Mouse (Mus musculus) heart, embryonic 15.5 days (tissue): ENCODE measurements at regions not wholly inside any gene's neighbourhood (a gene's known extent, or its start where the extent isn't known, plus 50 kb on each side); places are given as distances from the start of the nearest gene placed in this dataset.

Experiments used
- ATAC-seq: fragments of 200-750 bp; cut with Nextera tagmentation; replicated peaks from 2 replicates; pipeline ENCODE4 v1.8.0; 2017; ENCODE audit warnings: low read depth, moderate TSS enrichment; ENCODE audit not compliant: insufficient number of reproducible peaks, insufficient read depth, low FRiP score
- H3K27ac ChIP-seq: fragments of 300-500 bp; sonication (generic); 2 replicates; pipeline ENCODE4 v1.5.1; 2015; ENCODE audit warnings: mild to moderate bottlenecking, inconsistent platforms
- H3K27me3 ChIP-seq: fragments of 300-500 bp; sonication (generic); 2 replicates; pipeline ENCODE4 v1.6.1; 2015; ENCODE audit warnings: inconsistent platforms
- H3K36me3 ChIP-seq: fragments of 300-500 bp; sonication (generic); 2 replicates; pipeline ENCODE4 v1.6.1; 2015; ENCODE audit warnings: mild to moderate bottlenecking, inconsistent platforms
- H3K4me1 ChIP-seq: fragments of 300-500 bp; sonication (generic); replicated peaks from 2 replicates; pipeline ENCODE4 v1.6.1; 2015; ENCODE audit warnings: inconsistent platforms
- H3K4me2 ChIP-seq: fragments of 300-500 bp; sonication (generic); 2 replicates; pipeline ENCODE4 v1.6.1; 2015; ENCODE audit warnings: inconsistent platforms, mild to moderate bottlenecking, moderate library complexity
- H3K4me3 ChIP-seq: fragments of 300-500 bp; sonication (generic); 2 replicates; pipeline ENCODE4 v1.5.1; 2015; ENCODE audit warnings: mild to moderate bottlenecking, inconsistent platforms
- H3K9ac ChIP-seq: fragments of 300-500 bp; sonication (generic); 2 replicates; pipeline ENCODE4 v1.6.1; 2015; ENCODE audit warnings: mild to moderate bottlenecking, inconsistent platforms
- H3K9me3 ChIP-seq: fragments of 300-500 bp; sonication (generic); replicated peaks from 2 replicates; pipeline ENCODE4 v1.6.1; 2016; ENCODE audit warnings: inconsistent platforms
- WGBS: fragments of 180-500 bp; shearing (Covaris S2); methylation state at CpG from one replicate; pipeline ENCODE4 v1.1.7; 2015; ENCODE audit warnings: mixed read lengths; 5-methylcytosine and 5-hydroxymethylcytosine counted together

DNA sequence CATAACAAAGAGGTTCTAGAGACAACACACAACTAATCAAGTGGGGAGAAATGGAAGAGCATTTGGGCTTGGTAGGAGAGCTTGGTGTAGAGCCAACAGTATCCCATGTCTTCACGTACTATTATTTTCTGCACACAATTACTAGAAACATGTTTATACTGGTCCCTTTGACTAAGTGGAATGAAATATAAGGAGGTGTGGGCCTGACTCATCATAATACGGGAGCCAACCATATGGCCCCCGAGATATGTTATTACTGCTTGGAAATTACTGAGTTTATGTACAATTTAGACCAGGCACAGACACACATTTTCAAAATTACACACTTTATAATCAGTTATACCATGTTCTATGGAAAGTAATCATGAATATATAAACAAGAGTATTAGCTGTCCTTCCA, 92.7 kb upstream of the Sash1 start:
- no peak overlapping the region for H3K4me2 ChIP-seq
- no peak overlapping the region for H3K9ac ChIP-seq
- H3K27ac ChIP-seq = no peak overlapping the region
- H3K9me3 ChIP-seq = no peaks in the 10 kb centered on the region
- 85% methylated on average over 3 of the region's 3 CpGs for WGBS
- H3K36me3 ChIP-seq = no peaks in the 10 kb centered on the region
- no peak overlapping the region for H3K4me3 ChIP-seq
- H3K4me1 ChIP-seq = no peaks in the 10 kb centered on the region
- ATAC-seq = no peak
- no peaks in the 10 kb centered on the region for H3K27me3 ChIP-seq

GRCm38 (mm10) chr10:8973934-8974333, 88.1 kb upstream of the Sash1 start:
- Histone ChIP-seq H3K4me2 (no peak overlapping the region), H3K27ac (no peak overlapping the region), H3K36me3 (no peaks in the 10 kb centered on the region), H3K9me3 (no peaks in the 10 kb centered on the region), H3K27me3 (no peaks in the 10 kb centered on the region), H3K9ac (no peak overlapping the region), H3K4me1 (peaks cover 13% of the 10 kb centered on the region), H3K4me3 (no peak overlapping the region)
- WGBS = 50% methylated on average over 1 of the region's 1 CpGs
- 0 out of 2 replicates have a peak, but pooled peaks have one; percentile 18 for ATAC-seq

GRCm38 (mm10) chr10:8972789-8973551, 87.1 kb upstream of the Sash1 start:
- Histone ChIP-seq H3K36me3 (no peaks in the 10 kb centered on the region), H3K9ac (no peak overlapping the region), H3K4me3 (no peak overlapping the region), H3K27me3 (no peaks in the 10 kb centered on the region), H3K9me3 (no peaks in the 10 kb centered on the region), H3K4me1 (peaks cover 22% of the 10 kb centered on the region), H3K27ac (peak overlapping the region; percentile 46), H3K4me2 (no peak overlapping the region)
- peak; percentile 66 for ATAC-seq
- 46% methylated on average over 8 of the region's 8 CpGs for WGBS

GRCm38 (mm10) chr10:8970807-8971206, 84.9 kb upstream of the Sash1 start:
- Histone ChIP-seq H3K4me1 (peaks cover 23% of the 10 kb centered on the region), H3K36me3 (no peaks in the 10 kb centered on the region), H3K4me3 (no peak overlapping the region), H3K9ac (no peak overlapping the region), H3K27ac (no peak overlapping the region), H3K27me3 (no peaks in the 10 kb centered on the region), H3K4me2 (no peak overlapping the region), H3K9me3 (no peaks in the 10 kb centered on the region)
- ATAC-seq = no peak
- WGBS = 73% methylated on average over 3 of the region's 3 CpGs

- H3K4me1 ChIP-seq = peaks cover 23% of the 10 kb centered on the region
- no peak overlapping the region for H3K4me3 ChIP-seq
- H3K9ac ChIP-seq = no peak overlapping the region
- no peaks in the 10 kb centered on the region for H3K27me3 ChIP-seq
- no peaks in the 10 kb centered on the region for H3K36me3 ChIP-seq
- no peaks in the 10 kb centered on the region for H3K9me3 ChIP-seq
- peak overlapping the region; percentile 35; the same call in 1 of the 2 replicates for H3K27ac ChIP-seq
- no peak overlapping the region for H3K4me2 ChIP-seq
- ATAC-seq = no peak
Measured at GRCm38 (mm10) chr10:8969586-8969985, 83.7 kb upstream of the Sash1 start.

DNA sequence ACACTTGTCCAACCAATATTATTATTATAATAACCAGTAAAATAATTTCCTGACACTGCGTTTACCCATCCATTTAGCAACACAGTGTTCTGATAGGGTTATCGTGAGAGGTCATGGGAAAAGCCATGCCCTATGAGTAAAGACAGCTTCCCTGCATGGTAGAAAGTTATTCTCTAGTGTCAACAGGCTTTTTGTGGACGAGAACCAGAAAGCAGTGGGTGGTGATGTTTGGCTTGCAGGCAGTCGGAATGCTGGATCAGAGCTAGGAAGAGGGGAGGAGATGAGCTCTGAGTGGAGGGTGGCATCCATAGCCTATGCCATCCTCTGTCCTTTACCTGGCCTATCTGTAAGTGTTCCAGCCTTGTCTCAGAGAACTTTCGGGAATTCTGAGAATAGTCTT, 83.1 kb upstream of the Sash1 start:
- H3K36me3 ChIP-seq = no peaks in the 10 kb centered on the region
- no peak overlapping the region for H3K4me2 ChIP-seq
- 53% methylated on average over 5 of the region's 5 CpGs for WGBS
- peaks cover 23% of the 10 kb centered on the region for H3K4me1 ChIP-seq
- H3K27ac ChIP-seq = peak overlapping the region; percentile 67
- no peaks in the 10 kb centered on the region for H3K27me3 ChIP-seq
- no peak overlapping the region for H3K9ac ChIP-seq
- H3K9me3 ChIP-seq = no peaks in the 10 kb centered on the region
- H3K4me3 ChIP-seq = no peak overlapping the region
- ATAC-seq = no peak

- ATAC-seq = peak; percentile 53
- Histone ChIP-seq H3K9me3 (no peaks in the 10 kb centered on the region), H3K4me1 (peaks cover 23% of the 10 kb centered on the region), H3K4me2 (peak overlapping the region; percentile 24; the same call in 1 of the 2 replicates), H3K27me3 (no peaks in the 10 kb centered on the region), H3K4me3 (no peak overlapping the region), H3K36me3 (no peaks in the 10 kb centered on the region), H3K9ac (no peak overlapping the region), H3K27ac (peak overlapping the region; percentile 67)
- 19% methylated on average over 8 of the region's 8 CpGs for WGBS
Measured at GRCm38 (mm10) chr10:8968276-8968923, 82.5 kb upstream of the Sash1 start.

- 66% methylated on average over 5 of the region's 5 CpGs for WGBS
- no peak overlapping the region for H3K27ac ChIP-seq
Measured at GRCm38 (mm10) chr10:8962921-8963320, 77.1 kb upstream of the Sash1 start.

GRCm38 (mm10) chr10:8960964-8961675, 75.2 kb upstream of the Sash1 start:
- H3K27ac ChIP-seq = no peak overlapping the region
- H3K4me2 ChIP-seq = no peak overlapping the region
- H3K9me3 ChIP-seq = no peaks in the 10 kb centered on the region
- H3K4me1 ChIP-seq = no peaks in the 10 kb centered on the region
- no peak for ATAC-seq
- no peak overlapping the region for H3K4me3 ChIP-seq
- no peaks in the 10 kb centered on the region for H3K36me3 ChIP-seq
- no peaks in the 10 kb centered on the region for H3K27me3 ChIP-seq
- 58% methylated on average over 10 of the region's 10 CpGs for WGBS
- H3K9ac ChIP-seq = no peak overlapping the region

More at GRCm38 (mm10) chr10:8962921-8963320, 77.1 kb upstream of the Sash1 start:
- no peak for ATAC-seq
- no peak overlapping the region for H3K4me2 ChIP-seq
- no peaks in the 10 kb centered on the region for H3K9me3 ChIP-seq
- H3K4me3 ChIP-seq = no peak overlapping the region
- no peaks in the 10 kb centered on the region for H3K27me3 ChIP-seq
- peaks cover under 1% of the 10 kb centered on the region for H3K4me1 ChIP-seq
- H3K36me3 ChIP-seq = no peaks in the 10 kb centered on the region
- no peak overlapping the region for H3K9ac ChIP-seq

DNA sequence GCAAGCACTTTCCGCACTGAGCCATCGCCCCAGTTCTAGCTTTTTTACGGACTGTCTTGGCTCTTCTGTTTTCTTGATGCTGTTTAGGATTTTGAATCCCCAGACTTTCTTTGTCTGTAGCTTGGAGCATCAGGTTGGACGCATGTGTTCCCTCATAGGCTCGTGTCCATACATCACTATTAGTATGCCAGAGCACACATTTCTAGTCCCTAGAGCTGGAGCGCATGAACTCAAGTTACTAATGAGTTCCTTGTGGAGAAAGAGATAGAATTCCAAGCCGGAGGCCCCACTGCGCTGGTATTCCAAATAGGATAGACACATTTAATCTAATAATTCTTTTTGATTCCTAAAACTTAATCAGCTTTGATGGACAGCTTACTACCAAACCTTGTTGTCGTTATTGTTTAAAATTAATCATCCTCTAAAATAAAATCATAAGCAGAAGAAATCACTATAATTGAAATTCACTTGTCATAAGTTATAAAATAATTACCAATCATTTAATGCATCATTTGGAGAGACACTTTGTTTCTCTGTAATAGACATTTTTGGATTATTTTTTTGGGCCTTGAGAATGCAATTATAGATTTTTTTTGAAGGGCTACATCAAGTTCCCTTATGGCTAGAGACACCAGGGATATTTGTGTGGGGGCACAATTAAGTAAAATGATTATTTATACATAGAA, 74.5 kb upstream of the Sash1 start:
- no peak overlapping the region for H3K4me2 ChIP-seq
- H3K27me3 ChIP-seq = no peaks in the 10 kb centered on the region
- no peak overlapping the region for H3K9ac ChIP-seq
- no peaks in the 10 kb centered on the region for H3K9me3 ChIP-seq
- H3K4me3 ChIP-seq = no peak overlapping the region
- peaks cover 4% of the 10 kb centered on the region; the same call in 1 of the 2 replicates for H3K4me1 ChIP-seq
- H3K27ac ChIP-seq = no peak overlapping the region
- no peak for ATAC-seq
- WGBS = 90% methylated on average over 9 of the region's 9 CpGs
- no peaks in the 10 kb centered on the region for H3K36me3 ChIP-seq
